Mouse (Mus musculus) thymus, postnatal 36 days (tissue): ENCODE measurements around the gene Mical2.

Source experiments
- DNase-seq, 2 experiments: peaks; one replicate each; pipeline ENCODE4 v3.0.0; 2022; ENCODE audit warnings: mixed read lengths in 2 of 2

The Mical2 gene

DNA sequence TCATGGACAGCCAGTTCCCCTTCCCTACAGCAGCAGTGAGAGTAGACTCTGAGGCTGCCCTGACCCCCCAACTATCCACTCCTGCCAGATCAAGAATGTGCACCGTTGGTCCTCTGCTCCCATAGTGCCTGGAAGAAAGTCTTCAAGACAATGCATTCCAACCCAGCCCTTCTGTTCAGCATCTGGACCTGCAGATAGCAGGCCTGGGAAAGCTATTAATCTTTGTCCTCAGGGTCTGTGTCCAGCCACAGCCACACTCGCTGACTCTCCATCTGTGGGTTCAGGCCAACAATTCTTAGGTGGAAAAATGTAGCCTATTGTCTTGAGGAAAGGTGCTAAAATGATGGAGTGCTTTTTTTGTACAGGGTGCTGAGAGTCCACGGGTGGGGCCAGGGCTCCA is 54.8 kb downstream of the Mical2 start:
- no peak for DNase-seq

DNA sequence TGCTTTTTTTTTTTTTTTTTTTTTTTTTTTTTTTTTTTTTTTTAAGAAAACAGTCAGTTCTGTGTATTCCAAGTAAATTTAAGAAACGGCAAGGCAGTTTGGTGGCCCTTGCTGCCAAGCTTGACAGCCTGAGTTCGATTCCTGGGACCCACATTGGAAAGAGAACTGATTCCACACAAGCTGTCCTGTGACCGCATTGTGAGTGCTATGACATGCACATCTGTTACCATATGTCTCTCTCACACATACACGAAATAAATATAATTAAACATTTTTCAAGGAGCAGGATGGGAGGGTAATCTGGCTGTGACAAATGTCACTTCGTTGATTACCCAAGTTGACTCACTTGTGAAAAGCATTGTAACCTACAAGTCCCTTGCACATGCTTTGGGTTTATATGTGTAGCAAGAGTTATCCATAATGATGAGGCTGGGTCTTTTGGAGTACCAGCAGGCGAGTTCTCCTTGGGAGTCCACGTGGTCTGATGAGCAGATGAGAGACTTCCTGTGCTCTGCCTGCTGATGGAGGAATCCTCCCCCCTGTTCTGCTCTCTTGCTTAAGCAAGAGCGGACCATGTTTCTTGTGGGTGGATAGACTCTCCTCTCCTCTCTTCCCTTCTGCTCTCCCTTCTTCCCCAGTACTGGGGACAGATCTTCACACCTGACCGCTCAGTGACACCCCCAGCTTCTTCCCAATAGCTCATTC is 58.1 kb downstream of the Mical2 start:
- no peak for DNase-seq

DNA sequence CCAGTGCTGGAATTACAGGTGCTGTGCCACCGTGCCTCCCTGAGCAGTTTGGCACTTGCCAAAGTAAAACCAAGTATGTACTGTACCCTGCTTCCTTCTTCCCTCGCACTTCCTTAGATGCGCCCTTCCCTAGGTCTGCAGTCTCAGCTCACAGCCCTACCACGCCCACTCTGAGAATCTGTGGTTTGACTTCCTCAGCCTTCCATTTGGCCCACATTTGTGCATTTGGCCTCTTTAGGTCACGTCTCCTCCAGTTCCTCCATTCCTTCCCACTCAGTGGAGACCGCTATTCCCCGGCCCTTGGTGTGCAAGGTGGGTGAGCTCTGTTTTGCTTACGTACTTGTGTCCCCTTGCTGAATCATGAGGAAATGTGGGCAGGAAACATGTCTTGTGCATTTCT is 59.9 kb downstream of the Mical2 start:
- DNase-seq, result peak in 1 of 2 experiments; percentile 15

DNA sequence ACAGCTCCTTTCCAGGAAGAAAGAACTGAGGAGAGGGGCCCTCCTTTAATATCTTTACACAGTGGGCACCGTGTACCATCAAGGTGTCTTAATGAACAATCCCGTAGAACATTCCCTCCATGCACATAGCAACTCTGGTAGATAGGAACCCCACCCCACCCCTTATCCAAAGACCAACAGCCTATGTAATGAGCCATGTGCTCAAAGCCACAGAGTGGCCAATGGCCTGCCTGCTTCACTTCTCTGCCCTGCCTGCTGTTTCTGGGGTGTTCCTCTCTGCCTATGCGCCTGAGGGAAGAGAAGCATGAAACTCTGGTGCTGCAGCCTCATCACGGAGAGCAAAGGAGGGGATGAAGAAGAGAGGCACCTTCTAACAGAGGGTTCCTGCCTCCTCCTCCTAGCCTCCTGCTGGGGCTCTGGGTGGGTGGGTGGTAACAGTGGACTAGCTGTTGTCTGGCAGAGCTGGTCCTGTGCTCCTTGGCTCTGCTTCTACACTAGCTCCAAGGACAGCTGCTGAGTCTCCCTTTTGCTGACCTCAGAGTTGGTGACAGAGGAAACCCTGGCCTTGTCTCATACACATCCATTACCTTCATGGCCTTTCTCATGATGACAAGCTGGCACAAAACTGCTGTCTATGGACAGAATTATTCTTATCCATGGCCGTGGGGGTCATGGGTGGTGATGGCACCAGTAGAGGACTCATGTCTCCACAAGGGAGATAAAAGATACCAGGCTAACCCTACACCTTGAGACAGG is 62.9 kb downstream of the Mical2 start:
- DNase-seq, result no peak

DNA sequence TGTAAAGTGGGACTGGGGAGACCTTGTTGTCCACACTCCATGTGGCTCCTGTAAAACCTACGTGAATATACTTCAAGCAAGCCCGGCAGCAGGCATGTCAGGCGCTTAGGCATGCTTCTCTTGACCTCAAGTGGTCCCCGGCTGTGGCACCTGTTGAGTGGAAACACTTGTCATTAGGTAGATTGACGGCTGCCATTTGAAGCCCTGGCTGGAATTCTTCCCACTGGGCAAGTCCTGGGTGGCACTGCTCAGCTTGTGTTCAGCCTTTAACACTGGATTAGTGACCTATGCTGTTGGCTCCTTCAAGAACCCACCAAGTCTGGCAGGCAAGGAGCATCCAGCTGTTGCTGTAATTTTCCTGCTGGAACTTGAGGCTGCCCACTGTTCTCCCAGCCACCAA is 63.9 kb downstream of the Mical2 start:
- DNase-seq, result no peak

DNA sequence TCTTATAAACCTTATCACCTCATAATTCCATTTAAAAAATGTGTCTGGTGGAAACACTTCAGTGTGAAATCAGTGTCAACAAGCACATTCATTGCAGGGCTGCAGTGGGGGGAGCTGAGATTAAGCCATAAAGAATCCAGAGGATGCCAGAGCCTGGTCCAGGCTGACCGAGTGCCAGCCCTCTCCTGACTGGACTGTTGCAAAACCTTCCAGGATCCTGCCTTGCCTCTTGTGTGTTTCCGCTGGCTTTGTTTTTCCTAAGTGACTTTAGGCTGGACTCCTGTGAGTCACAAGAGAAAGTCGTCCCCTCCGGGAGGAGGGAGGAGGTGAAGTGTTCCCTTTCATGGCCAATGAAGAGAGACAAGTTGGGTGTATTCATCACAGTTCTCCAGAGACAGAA is 64.3 kb downstream of the Mical2 start:
- no peak for DNase-seq

DNA sequence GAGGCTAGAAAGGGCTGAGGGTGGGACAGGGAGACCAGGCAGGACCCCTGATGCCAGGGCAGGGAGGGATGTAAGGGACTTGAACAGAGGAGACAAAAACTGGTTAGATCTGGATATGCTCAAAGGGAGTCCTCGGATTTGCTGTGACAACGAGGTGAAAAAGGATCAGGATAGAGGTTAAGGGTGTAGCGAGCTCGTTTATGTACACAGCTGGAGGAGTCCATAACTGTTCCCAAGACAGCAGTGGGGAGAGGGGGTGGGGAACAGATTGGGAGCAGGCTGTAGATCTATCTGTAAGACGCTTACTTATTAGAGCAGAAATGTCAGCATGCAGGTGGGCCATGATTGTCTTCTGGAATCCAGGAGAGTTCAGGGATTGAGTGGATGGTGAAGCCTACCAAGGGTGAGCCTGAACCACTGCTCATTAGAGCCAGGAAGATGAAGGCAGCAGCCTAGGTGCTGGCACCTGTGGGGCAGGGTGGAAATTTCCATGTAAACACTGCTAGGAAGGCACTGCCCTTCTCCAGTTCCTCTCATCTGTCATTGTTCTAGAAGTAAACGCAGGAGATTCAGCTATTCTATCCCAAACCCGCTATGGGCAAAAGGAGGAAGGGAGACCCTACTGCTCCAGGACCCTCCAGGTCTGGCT is 67.9 kb downstream of the Mical2 start:
- no peak for DNase-seq

DNA sequence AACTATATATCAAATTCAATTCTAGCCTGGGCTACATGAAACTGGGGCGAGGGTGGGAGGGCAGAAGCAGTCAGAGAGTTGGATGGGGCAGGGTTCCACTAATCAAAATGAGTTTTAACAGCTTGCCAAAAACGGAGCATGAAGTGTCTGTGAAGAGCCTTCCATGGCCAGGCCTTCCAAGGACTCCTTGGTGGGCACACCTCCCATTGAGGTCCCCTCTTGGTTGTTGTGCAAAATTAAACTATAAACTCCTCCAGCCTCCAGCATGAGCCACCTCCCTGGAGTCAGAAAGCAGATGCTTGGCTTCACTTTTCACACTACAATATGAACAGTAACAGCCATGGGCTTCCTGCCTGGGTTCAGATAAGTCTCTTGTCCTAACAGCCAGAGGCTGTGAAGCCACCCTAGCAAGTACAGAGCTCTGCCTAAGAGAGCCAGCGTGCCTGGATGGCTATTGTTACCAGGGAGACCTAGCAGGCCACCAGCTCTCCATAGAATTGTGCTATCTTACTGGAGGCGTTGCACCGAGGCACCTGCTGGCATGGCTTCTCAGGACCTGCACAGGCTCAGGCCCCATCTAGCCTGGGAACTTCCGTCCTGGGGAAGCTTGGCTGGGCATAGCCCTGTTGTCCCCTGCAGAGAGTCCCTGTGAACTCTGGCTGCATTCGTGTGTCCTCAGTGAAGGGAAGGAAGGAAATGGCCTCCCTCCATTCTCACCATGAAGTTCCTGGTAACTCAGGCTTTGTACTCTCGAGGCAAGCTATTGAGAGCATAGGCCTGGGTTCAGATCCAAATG is 70.0 kb downstream of the Mical2 start:
- DNase-seq, result no peak

DNA sequence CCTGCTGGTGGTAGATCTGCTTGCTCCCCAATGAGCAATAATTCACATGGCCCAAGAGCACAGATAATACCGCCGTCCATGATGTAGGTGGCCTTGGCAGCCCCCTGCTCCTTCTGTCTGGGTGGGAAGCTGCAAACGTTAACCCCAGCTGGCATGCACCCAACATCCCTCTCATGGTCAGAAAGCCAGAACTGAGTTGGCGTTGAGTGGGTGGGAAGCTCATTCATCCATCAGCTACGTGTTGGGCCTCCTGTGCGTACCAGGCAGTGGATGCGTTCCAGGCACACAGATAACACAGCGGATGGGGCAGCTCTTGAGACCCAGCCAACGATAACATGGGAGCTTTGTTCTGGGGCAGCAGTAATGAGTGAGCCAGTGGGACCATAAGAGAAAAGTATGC is 72.4 kb downstream of the Mical2 start:
- no peak for DNase-seq

DNA sequence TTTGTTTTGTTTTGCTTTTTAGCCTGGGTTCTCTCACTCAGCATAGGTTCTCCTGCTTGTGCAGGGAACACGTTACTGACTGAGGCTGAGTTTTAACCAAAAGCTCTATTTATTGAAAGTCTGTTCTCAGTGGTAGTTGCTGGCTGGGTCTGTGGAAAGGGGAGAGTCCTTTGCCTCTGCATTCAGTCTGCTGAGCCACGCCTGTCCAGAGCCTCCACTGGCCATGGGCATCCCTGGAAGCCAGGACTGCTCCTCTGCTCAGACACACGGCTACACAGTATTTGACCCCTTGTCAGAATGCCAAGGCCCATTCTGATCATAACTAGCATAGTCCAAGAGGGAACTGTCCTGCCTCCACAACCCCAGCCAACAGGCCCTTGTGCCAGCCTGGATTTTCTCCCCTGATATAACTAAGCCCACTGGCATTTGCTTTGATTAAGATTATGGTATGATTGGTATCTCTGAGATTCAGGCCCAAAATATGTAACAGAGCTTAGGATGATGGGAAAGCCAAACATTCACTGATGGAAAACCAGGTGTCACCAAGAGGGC is 73.3 kb downstream of the Mical2 start:
- no peak for DNase-seq

DNA sequence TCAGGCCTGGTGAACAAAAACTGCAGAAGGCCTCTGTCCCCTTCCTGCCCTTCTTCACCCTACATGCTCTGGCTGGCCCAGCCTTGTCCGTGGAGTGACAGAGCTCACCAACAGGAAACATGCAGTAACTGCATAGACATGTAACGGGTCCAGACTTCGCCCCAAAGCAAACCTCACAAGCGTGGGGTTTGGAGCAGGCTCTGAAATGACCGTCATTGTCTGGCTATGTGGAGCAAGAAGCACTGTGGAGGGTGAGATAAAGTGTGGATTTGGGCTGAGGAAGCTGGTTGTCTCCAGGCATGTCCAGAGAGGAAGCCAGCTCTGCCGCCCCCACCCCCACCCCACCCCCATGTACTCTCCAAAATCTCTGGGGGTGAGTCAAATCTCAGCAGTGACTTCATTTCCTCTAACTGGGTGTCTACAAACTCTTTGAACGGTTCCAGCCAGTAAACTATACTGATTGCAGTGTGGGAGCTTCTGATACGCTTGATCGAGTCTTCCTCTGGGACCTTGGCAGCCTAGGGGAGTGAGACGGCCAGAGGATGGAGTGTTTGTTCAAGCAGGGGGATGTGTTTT is 74.0 kb downstream of the Mical2 start:
- DNase-seq, result no peak

DNA sequence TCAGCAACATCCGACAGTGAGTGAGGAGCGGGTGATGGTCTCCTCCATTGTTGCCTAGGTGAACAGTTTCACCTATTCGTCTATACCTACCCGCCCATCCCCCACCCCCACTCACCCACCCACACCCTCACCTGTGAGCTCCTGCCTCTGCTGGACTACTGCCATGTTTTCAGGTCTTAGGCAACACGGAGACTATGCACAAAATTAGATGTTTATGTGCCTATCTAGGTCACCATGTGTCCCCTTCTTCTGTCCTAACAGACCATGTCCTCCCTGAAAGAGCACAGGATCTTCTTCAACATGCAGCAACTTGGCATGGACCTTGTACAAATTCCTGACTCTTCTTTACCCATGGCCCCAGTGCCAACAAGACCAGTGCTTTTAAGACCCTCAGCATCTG is 74.5 kb downstream of the Mical2 start:
- no peak for DNase-seq

DNA sequence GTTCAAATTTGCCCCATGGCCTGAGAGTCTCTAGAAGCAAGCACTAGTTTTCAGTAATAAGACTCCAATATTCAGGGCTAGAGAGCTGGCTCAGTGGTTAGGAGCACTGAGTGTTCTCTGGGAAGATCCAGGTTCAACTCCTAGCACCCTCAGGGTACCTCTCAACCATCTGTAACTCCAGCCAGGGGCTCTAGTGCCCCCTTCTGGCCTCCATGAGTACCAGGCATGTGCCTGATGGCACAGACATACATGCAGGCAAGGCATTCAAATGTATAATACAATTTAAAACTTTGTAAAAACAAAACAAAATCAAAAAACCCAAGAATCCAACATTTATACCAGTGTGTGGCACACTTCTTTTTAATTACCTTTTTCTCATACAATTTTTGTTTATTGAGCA is 75.4 kb downstream of the Mical2 start:
- DNase-seq, result no peak

DNA sequence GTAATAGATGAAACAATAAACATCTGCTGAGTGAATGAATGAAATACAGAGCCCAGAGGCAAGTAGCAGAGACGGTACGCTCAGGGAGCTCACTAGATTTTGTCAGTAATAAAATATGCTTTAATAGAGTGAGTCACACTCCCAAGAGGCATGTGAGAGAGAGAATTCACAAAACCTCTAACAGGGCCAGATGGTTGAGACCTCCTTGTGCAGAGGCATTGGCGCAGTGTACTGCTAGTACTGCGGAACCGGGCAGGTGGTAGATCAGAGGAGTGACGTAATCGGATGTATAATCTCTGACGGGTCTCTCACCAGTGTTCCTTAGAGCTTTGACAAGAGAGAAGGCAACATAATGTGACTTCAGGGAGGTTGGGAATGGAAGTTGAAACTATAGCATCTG is 78.7 kb downstream of the Mical2 start:
- DNase-seq, result no peak

DNA sequence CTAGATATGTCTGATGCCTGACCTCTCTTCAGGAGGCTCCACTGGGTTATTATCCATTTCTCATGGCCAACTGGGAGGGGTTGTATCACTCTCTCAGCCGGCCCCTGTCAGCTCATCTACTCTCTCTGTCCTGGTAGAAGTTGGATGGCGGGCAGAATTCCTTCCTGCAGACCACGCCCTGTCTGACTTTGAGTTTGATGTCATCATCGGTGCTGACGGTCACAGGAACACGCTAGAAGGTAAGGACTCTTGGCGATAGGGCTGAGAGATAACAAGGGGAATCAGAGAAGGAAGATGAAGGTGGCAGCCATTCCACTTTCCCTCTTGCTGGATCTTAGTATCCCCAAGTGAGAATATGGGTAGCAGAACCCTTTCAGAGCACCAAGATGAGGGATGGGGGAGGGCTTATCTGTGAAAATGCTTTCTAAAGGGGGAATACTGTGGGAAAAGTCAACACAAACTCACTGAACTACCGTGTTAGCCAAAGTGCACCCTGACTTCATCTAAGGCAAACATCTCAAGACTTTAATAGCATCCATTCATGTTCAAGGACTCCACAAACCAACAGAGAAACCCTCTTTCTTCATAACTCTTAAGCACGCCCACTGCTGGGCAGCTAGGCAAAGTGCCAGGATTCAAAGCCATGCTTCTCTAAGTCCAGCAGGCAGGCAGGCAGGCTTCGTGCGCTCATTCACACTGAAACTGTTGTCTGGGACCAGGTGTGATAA is 83.8 kb downstream of the Mical2 start:
- DNase-seq, result no peak

DNA sequence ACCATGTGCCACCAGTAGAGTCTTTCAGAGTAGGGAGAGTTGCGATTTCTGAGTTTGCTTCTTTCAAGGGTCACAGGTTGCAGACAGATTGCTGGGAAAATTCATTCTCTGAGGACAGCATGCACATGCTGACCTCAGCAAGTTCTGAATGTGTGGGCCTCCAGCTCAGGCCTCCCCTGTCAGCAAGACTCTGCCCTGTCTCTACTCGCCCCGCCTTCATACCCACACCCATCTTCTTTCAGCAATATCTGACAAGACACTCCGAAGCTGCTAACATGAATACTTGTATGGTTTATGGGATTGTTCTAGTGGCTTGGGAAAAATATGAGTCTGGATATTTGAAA is 84.3 kb downstream of the Mical2 start:
- DNase-seq, result no peak

DNA sequence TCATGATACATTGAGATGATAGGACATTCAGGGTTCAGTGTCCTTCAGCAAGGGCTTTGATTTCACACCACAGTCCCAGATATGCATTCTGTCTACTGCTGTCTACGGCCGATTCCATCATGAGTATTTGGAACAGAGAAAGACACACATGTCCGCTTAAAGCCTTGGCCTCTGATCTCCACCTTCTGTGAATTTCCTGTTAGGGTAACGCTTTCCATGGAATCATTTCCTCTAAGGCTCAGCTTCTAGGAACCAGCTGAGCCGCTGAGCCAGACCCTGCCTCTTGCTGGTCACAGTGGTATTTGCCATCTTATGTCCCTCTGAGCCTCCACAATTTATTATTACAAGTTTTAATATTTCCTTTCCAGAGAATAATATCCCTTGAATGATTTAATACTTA is 87.6 kb downstream of the Mical2 start:
- no peak for DNase-seq

DNA sequence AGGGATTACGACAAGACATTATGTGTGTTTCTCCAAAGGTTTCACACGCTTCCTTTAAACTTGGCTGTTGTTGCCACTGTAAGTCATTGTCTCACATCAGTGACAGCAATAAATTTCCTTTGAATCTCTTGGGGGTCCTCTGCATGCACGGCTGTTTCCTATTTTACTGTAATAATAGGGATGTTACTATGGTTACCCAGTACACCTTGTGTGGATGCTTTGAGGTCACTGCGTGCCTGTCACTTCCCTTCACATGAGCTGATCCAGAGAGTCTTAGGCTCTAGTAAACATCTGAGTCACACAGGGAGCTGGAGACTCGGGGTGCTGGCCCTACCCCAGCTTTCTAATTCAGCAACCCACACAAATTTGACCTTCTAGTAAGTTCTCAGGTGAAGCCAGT is 88.0 kb downstream of the Mical2 start:
- no peak for DNase-seq

DNA sequence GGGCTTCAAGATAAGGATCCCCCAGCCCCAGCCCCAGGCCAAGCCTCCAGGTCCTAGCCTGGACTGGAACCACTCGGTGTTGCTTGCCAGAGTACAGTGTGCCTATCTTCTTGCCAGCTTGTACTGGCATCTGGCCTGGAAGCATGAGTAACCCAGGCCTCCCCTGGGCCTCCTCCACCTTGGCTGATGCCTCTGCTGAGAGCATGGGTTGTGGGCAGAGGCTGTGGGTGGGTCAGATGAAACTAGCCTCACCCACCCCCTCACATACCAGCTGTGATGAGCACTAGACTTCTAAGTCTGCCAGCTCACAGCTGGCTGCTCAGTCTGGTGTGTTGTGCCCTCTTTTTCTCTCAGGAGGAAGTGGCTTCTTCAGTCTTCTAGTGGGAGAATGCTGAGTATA is 90.6 kb downstream of the Mical2 start:
- peak; percentile 57 to 75 for DNase-seq

DNA sequence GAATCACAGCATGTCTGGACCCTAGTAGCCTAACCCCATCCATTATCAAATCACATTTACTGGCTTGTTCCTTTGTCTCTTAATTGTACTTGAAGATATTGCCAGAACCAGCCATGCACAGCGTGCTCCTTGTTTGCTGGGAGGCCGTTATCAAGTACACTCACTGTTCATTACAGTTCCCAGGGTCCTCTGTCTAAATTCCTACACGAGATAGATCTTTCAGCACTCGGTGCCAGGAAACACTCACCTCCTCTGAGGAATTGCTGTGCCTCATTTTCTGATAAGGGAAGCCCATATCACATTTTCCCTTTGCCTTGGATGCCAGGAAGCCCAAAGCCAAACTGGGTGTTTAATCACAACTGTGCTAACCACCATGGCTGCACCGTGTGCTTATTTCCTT is 91.8 kb downstream of the Mical2 start:
- no peak for DNase-seq

DNA sequence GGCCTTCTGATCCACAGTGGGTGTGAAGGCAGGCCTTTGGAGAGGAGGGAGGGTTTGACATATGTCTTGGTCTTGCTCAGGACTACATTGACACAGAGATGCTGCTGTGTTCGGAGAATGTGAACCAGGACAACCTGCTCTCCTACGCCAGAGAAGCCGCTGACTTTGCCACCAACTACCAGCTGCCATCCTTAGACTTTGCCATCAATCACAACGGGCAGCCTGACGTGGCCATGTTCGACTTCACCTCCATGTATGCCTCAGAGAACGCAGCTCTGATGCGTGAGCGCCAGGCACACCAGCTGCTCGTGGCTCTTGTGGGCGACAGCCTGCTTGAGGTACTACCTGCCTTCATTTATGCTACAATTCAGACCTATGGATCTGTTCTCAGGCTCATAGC is 92.7 kb downstream of the Mical2 start:
- DNase-seq, result peak in 1 of 2 experiments; percentile 22

DNA sequence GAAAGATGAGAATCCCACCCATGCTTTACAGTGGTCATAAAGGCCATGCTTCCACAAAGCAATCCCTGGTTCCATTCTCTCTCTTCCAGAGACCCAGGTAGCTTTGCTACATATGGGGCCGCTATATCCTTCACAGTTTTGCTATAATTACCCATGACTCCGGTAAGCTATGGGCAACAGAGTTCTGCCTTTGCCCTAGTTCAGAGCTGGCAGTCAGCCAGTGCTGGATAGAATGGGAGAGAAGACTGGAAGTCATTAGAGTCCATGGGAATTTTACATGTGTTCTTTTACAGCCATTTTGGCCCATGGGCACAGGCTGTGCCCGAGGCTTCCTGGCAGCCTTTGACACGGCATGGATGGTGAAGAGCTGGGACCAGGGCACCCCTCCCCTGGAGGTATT is 93.8 kb downstream of the Mical2 start:
- DNase-seq, result no peak
